ENCODE assay signal across 8 mouse cellular contexts in genomic region chr4:140813358-140814185, GRCm38 (mm10). TPM values are rescaled to one million over a fixed set of nuclear protein-coding genes. Genes with fewer than 3 reads are reported as not detected.
DNase-seq lines count a peak whose midpoint lies in the region; ATAC-seq and TF ChIP-seq lines count a peak whose summit lies in the region.

No protein-coding gene starts in this region.

- TF ChIP-seq CTCF in thymus, adult 2 months (IDR thresholded peaks at IDR 0.05; ENCODE audit: borderline replicate concordance, control insufficient read depth, extremely low read depth, insufficient read depth, low read length, poor library complexity) = no peak

- DNase-seq in heart, adult 9 months (ENCODE audit: low spot score in 2 of 2) = no peak
- DNase-seq in thymus, adult 2 months = no peak
- DNase-seq in thymus, postnatal 14 days = no peak
- DNase-seq in B cell, adult 2 months = no peak
- no peak for DNase-seq in embryo, embryonic 9.5 days (ENCODE audit: extremely low spot score)

- no peak overlapping the region for H3K9ac ChIP-seq in heart, embryonic 15.5 days
- H3K9ac ChIP-seq in limb, embryonic 13.5 days = peak overlapping the region; percentile 65; the same call in 1 of the 2 replicates

- H3K36me3 ChIP-seq in heart, embryonic 15.5 days = no peaks in the 10 kb centered on the region
- H3K36me3 ChIP-seq in thymus, adult 2 months (ENCODE audit: control insufficient read depth, insufficient read depth, low read length) = no peaks in the 10 kb centered on the region
- no peaks in the 10 kb centered on the region for H3K36me3 ChIP-seq in limb, embryonic 13.5 days

- no peak for ATAC-seq in heart, embryonic 15.5 days (replicated peaks; ENCODE audit: insufficient number of reproducible peaks, insufficient read depth, low FRiP score, low read depth)
- ATAC-seq in limb, embryonic 13.5 days (ENCODE audit: low FRiP score, low read depth) = peak; percentile 20; the same call in 1 of the 2 replicates
- ATAC-seq in CD4-positive, CD25-positive, alpha-beta regulatory T cell, adult 4 months = no peak

- peak overlapping the region; percentile 43 for H3K4me3 ChIP-seq in heart, embryonic 15.5 days
- H3K4me3 ChIP-seq in thymus, adult 2 months (ENCODE audit: control insufficient read depth, insufficient read depth, low read length) = peak overlapping the region; percentile 53
- H3K4me3 ChIP-seq in limb, embryonic 13.5 days = peak overlapping the region; percentile 48

- H3K27me3 ChIP-seq in heart, embryonic 15.5 days = peaks cover 9% of the 10 kb centered on the region
- no peaks in the 10 kb centered on the region for H3K27me3 ChIP-seq in thymus, adult 2 months (ENCODE audit: control insufficient read depth, insufficient read depth, low read length)
- H3K27me3 ChIP-seq in limb, embryonic 13.5 days = no peaks in the 10 kb centered on the region

- H3K4me2 ChIP-seq in heart, embryonic 15.5 days = peak overlapping the region; percentile 63
- peak overlapping the region; percentile 77 for H3K4me2 ChIP-seq in limb, embryonic 13.5 days (replicated peaks)

- H3K9me3 ChIP-seq in heart, embryonic 15.5 days (replicated peaks) = no peaks in the 10 kb centered on the region
- H3K9me3 ChIP-seq in limb, embryonic 13.5 days = no peaks in the 10 kb centered on the region; the same call in 1 of the 2 replicates

- no peak overlapping the region for H3K27ac ChIP-seq in heart, embryonic 15.5 days
- H3K27ac ChIP-seq in thymus, adult 2 months (ENCODE audit: control insufficient read depth, insufficient read depth, low read length) = peak overlapping the region; percentile 12; the same call in 1 of the 2 replicates
- peak overlapping the region; percentile 75 for H3K27ac ChIP-seq in limb, embryonic 13.5 days

- 39% methylated on average over 13 of the region's 13 CpGs for WGBS in heart, embryonic 15.5 days
- 66% methylated on average over 13 of the region's 13 CpGs for WGBS in thymus, adult 2 months
- WGBS in limb, embryonic 13.5 days = 3% methylated on average over 13 of the region's 13 CpGs

- no peak for TF ChIP-seq POLR2A in thymus, adult 2 months (IDR thresholded peaks at IDR 0.05; ENCODE audit: control insufficient read depth, extremely low read depth, insufficient read depth, low read length, poor library complexity)

- peaks cover 63% of the 10 kb centered on the region for H3K4me1 ChIP-seq in heart, embryonic 15.5 days (replicated peaks)
- peaks cover 62% of the 10 kb centered on the region for H3K4me1 ChIP-seq in thymus, adult 2 months (replicated peaks; ENCODE audit: control insufficient read depth, insufficient read depth, low read length)
- peaks cover 44% of the 10 kb centered on the region for H3K4me1 ChIP-seq in limb, embryonic 13.5 days

RNA-seq across cellular contexts. Expression of gene Padi3, which starts 3.1 kb away (rescaled TPM):
- polyA plus RNA-seq in heart, embryonic 15.5 days (2015; fragmentation: Nextera tagmentation; extraction: Ambion mirVana) = 0.14 and 0.34 TPM in 2 replicates
- 2.6 and 3.7 TPM in 2 replicates for polyA plus RNA-seq in thymus, adult 2 months (2012; rRNA removed)
- polyA plus RNA-seq in limb, embryonic 13.5 days (2015; fragmentation: Nextera tagmentation; extraction: Ambion mirVana) = 0.26 and 0.28 TPM in 2 replicates
- polyA plus RNA-seq in CD4-positive, CD25-positive, alpha-beta regulatory T cell, adult 4 months (2017; shearing (Covaris generic)) = under 1 TPM; 0.15 to 0.32 TPM

RNA-seq across cellular contexts. Expression of gene Padi1, which starts 32.0 kb away (rescaled TPM):
- polyA plus RNA-seq in heart, embryonic 15.5 days (2015; fragmentation: Nextera tagmentation; extraction: Ambion mirVana) = 0.05 and 0.08 TPM in 2 replicates
- 0.85 and 0.89 TPM in 2 replicates for polyA plus RNA-seq in thymus, adult 2 months (2012; rRNA removed)
- 0.20 and 0.25 TPM in 2 replicates for polyA plus RNA-seq in limb, embryonic 13.5 days (2015; fragmentation: Nextera tagmentation; extraction: Ambion mirVana)
- polyA plus RNA-seq in CD4-positive, CD25-positive, alpha-beta regulatory T cell, adult 4 months (2017; shearing (Covaris generic)) = under 1 TPM; 0.61 to 0.63 TPM

RNA-seq across cellular contexts. Expression of gene Padi4, which starts 39.5 kb away (rescaled TPM):
- polyA plus RNA-seq in heart, embryonic 15.5 days (2015; fragmentation: Nextera tagmentation; extraction: Ambion mirVana) = 1.9 and 2.5 TPM in 2 replicates
- polyA plus RNA-seq in thymus, adult 2 months (2012; rRNA removed) = 21.0 and 23.5 TPM in 2 replicates
- polyA plus RNA-seq in limb, embryonic 13.5 days (2015; fragmentation: Nextera tagmentation; extraction: Ambion mirVana) = 0.06 TPM in 1 of 2 replicates, not detected in the other
- under 1 TPM; 0.30 to 0.85 TPM for polyA plus RNA-seq in CD4-positive, CD25-positive, alpha-beta regulatory T cell, adult 4 months (2017; shearing (Covaris generic))
